Mouse (Mus musculus) kidney, postnatal 4 days (tissue): Measurements from ENCODE around the gene Hira.
"Not testable (repeated sequence)": the region's sequence is repeated elsewhere in the genome, so short reads cannot be mapped to it uniquely, and the experiment has no call there.

Experiments
- DNase-seq, 2 experiments: peaks; one replicate each; pipeline ENCODE4 v3.0.0; 2021; ENCODE audit warnings: mixed read lengths in 2 of 2

The Hira gene

GRCm38 (mm10) chr16:18927963-18928362, 51.1 kb downstream of the Hira start:
- no peak for DNase-seq

DNA sequence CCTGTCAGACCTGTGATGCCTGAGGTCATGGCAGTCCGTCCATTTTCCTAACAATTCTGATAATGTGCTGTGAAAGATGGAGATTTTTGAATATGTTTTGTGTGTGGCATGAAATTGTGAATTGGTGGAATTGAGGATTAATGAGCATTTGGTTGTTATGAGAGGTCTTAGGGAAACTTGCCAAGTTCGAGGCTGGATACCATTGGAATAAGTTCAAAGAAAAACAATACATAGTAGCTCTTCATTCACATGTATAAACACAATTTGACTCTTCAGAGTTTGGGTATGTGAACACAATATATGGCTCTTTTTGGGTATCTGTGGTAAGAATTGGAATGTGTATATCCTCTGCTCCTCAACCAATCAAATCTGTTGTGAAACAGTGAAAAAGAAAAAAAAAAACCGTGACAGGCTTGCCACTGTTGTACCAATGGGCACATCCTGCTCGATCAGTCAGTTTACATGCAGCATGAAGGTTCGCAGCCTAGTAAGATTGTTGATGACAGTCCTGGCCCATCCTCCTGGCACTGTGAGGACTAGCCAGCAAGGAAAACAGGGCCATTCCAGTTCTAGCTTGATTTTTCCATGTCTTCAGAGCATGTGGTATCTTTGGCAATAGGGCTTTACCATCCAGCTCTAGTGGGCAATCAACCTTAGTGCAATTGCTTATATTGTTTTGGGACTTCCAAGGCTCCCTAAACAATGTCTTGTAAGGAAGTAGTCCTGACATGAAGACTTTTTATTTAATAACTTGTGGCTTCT, 61.7 kb downstream of the Hira start:
- DNase-seq = no peak

- no peak for DNase-seq
These were observed 67.1 kb downstream of the Hira start for GRCm38 (mm10) chr16:18943906-18944305.

DNA sequence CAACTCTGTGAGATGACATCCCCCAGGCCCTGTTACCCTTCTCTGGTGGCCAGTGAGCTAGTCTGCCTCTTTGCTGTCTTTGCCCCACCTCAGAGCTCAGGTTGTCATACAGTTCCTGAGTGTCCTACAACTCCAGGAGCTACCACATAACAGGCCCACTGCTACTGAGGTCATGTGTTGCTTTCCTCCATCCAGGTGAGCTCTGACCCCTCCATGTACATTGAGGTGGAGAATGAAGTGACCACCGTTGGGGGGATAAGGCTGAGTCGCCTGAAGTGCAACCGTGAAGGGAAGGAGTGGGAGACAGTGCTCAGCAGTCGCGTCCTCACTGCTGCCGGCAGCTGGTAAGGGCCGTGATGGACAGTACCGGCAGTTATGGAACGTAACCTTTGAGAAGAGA, 72.1 kb downstream of the Hira start:
- DNase-seq = no peak

DNA sequence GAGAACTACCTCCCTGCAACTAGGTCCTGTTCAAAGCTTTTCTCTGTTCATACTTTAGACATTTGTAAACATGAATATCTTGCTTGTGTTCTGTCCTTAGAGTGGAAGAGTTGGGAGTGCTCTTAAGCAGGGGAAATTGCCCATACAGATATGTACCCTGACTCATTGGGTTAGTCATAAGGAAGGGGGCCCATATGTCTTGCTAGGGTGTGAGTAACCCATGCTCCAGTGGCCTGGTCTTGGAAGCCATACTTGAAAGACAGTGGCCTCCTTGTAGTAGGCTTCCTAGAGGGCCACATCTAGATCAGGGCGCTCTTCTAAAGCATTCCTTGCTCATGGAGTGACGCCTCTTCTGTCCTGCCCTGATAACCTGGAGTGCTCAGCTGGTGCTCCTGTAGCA, 73.5 kb downstream of the Hira start:
- DNase-seq = no peak

GRCm38 (mm10) chr16:18952813-18953212, 76.0 kb downstream of the Hira start:
- DNase-seq = no peak

DNA sequence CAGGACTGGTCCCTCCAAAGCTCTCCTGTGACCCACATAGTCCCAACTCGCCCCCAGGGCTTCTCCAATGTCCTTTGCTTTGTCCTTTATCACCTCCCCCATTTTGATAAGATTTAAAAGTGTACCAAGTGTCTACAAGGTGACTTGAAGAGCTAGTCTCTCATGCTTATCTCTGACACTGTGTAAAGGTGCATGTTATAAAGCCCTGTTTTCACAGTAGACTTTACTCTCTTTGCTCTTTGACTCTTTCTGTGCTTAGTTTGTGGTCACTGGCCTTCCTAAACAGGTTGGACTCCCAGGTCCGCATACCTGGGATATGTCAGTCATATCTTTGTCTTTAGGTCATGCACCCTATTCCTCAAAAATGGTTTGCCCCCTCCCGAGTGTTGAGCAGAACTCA, 78.2 kb downstream of the Hira start:
- DNase-seq = no peak

DNA sequence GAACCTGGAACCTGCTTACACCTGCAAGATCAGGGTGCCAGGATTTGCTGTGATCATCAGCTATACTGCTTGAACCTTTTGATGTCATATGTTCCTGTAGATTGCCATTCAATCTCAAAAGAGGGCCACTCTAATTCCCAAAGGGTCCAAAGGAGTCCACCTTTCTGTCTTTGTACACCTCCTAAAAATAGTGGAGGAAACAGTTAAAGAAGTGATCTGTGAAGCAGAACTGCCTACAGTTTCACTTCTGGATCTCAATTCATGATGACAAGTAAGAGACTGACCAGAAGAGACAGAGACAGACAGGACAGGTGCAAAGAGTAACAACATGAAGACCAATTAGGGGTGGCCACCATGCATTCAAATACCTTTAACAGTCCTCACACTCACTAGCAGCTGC, 86.6 kb downstream of the Hira start:
- DNase-seq = no peak

DNA sequence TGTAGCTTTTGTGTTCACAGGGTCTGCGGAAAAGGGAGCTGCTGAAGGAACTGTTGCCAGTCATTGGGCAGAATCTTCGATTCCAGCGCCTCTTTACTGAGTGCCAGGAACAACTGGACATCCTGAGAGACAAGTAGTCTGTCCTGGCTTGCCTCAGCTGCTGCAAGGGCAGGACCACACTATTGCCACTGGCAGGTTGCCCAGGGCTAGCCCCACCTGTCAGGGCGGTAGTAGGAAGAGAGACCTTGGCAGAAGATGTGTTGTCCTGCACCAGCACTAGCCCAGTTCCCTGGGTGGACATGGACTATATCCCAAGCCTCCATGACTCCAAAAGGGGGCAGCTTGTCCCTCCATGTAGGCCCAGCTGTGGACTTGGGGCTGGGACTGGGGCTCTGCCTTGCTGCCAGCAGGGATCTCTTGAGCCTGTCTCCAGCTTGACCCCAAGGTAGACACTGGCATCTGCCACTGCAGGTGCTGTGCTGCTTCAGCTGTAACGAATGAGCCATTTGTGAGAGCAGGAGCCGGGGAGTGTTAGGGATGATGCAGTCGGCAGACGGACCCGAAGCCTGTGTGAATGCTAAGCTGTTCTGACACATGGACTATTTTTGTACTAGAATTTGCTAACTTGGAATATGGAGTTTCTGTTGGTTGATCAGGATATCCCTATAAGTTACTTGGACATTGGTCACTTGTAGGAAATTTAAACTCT, 92.7 kb downstream of the Hira start:
- DNase-seq = no peak

DNA sequence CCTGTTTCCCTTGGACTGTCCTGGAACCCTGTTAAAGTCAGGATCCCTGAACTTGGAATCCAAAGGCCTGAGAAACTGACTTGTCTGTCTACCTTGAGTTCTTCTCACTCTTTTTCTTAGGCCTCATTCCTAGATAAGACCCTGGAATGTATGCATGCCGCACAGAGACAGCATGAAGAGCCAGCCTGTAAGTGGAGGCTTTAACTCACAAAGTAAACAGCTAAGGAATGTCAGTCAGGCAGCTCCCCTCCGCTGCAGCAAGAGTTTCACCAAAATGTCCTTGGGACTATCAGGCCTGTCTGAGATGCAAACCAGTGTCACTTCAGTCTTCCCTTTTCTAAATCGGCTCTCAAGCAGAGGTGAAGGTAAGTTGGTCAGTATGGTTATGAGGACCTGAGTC, 94.0 kb downstream of the Hira start:
- no peak for DNase-seq

GRCm38 (mm10) chr16:18975665-18976064, 98.8 kb downstream of the Hira start:
- not testable (repeated sequence) for DNase-seq

GRCm38 (mm10) chr16:18976315-18976714, 99.5 kb downstream of the Hira start:
- DNase-seq = no peak

- DNase-seq = no peak
These were observed 109.5 kb downstream of the Hira start for GRCm38 (mm10) chr16:18986381-18986780.

GRCm38 (mm10) chr16:18986860-18987259, 110.0 kb downstream of the Hira start:
- no peak for DNase-seq

- peak; percentile 12 to 18 for DNase-seq
These were observed 126.0 kb downstream of the Hira start for GRCm38 (mm10) chr16:19002610-19003389.

GRCm38 (mm10) chr16:19003757-19004156, 126.9 kb downstream of the Hira start:
- DNase-seq = no peak

GRCm38 (mm10) chr16:19005298-19005697, 128.5 kb downstream of the Hira start:
- DNase-seq = no peak

GRCm38 (mm10) chr16:19006715-19007114, 129.9 kb downstream of the Hira start:
- no peak for DNase-seq

DNA sequence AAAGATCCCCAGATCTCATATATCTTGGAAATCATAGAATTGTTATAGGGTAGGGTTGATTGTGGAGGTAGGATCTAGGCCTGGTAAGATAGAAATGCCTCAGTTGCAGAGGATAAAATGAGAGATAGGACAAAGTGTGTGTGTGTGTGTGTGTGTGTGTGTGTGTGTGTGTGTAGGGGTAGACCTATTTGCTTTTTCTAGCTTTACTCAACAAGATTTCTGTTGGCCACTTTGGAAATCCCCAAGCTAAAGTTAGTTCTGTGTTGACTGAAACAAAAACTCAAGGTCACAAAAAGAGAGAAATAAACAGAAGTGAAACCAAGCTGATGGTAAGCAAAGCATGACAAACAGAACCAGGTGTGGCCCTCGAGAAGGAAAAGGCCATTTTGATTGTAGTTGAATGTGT, 130.4 kb downstream of the Hira start:
- DNase-seq = not testable (repeated sequence)

GRCm38 (mm10) chr16:19010710-19011109, 133.9 kb downstream of the Hira start:
- DNase-seq = no peak

DNA sequence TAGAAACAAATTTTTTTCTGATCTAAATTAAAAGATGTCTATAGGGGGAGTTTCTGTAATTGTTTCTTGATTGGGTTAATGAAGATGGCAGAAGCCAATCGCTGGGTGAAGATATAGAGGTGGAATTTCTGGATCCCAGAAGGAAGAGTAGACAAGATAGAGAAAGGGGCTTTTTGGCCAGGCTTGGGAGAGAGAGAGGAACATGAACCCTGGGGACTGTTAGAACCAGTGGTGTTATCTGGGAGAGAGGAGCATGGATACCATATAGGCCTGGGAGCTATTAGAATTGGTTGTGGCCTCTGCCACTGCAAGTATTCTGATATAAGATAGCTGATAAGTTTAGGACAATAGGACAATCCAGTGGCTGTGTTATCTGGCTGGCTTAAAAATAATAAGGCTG, 136.7 kb downstream of the Hira start:
- DNase-seq = no peak

DNA sequence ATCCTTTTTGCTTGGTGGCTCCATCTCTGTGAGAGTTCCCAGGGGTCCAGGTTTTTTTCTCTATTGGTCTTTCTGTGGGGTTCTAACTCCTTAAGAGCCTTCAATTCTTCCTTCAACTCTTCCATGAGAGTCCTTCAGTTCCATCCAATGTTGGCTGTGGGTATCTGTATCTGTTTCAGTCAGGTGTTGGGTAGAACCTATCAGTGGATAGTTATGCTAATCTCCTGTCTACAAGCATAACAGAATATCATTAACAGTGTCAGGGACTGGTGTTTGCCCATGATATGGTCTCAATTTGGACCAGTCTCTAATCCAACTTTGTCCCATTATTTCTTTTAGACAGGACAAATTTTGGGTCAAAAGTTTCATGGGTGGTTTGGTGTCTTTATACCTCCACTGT, 137.8 kb downstream of the Hira start:
- DNase-seq = no peak
